Mouse (Mus musculus) neural tube, embryonic 15.5 days (tissue): ENCODE measurements at regions not wholly inside any gene's neighbourhood (a gene's known extent, or its start where the extent isn't known, plus 50 kb on each side); places are given as distances from the start of the nearest gene placed in this dataset.
A peak's percentile ranks its signal among the peaks of the same experiment; 100 is the strongest.

Source experiments
- ATAC-seq: fragments of 200-750 bp; cut with Nextera tagmentation; 2 replicates; pipeline ENCODE4 v1.8.0; 2017; ENCODE audit warnings: mild to moderate bottlenecking, moderate TSS enrichment, moderate library complexity; ENCODE audit not compliant: low FRiP score
- H3K27ac ChIP-seq: fragments of 300-500 bp; sonication (generic); replicated peaks from 2 replicates; pipeline ENCODE4 v1.5.1; 2015; ENCODE audit warnings: mild to moderate bottlenecking, inconsistent platforms
- H3K27me3 ChIP-seq: fragments of 300-500 bp; sonication (generic); replicated peaks from 2 replicates; pipeline ENCODE4 v1.6.1; 2015; ENCODE audit warnings: inconsistent platforms
- H3K36me3 ChIP-seq: fragments of 300-500 bp; sonication (generic); 2 replicates; pipeline ENCODE4 v1.6.1; 2015; ENCODE audit warnings: inconsistent platforms
- H3K4me1 ChIP-seq: fragments of 300-500 bp; sonication (generic); 2 replicates; pipeline ENCODE4 v1.6.1; 2015; ENCODE audit warnings: inconsistent platforms
- H3K4me2 ChIP-seq: fragments of 300-500 bp; sonication (generic); 2 replicates; pipeline ENCODE4 v1.6.1; 2015; ENCODE audit warnings: inconsistent platforms, mild to moderate bottlenecking, moderate library complexity
- H3K4me3 ChIP-seq: fragments of 300-500 bp; sonication (generic); replicated peaks from 2 replicates; pipeline ENCODE4 v1.5.1; 2015; ENCODE audit warnings: mild to moderate bottlenecking, inconsistent platforms
- H3K9ac ChIP-seq: fragments of 300-500 bp; sonication (generic); replicated peaks from 2 replicates; pipeline ENCODE4 v1.6.1; 2015; ENCODE audit warnings: mild to moderate bottlenecking, inconsistent platforms
- H3K9me3 ChIP-seq: fragments of 300-500 bp; sonication (generic); replicated peaks from 2 replicates; pipeline ENCODE4 v1.6.1; 2016; ENCODE audit warnings: inconsistent platforms
- WGBS: fragments of 180-500 bp; shearing (Covaris S2); methylation state at CpG from one replicate; pipeline ENCODE4 v1.1.7; 2015; ENCODE audit warnings: mixed read lengths; 5-methylcytosine and 5-hydroxymethylcytosine counted together

DNA sequence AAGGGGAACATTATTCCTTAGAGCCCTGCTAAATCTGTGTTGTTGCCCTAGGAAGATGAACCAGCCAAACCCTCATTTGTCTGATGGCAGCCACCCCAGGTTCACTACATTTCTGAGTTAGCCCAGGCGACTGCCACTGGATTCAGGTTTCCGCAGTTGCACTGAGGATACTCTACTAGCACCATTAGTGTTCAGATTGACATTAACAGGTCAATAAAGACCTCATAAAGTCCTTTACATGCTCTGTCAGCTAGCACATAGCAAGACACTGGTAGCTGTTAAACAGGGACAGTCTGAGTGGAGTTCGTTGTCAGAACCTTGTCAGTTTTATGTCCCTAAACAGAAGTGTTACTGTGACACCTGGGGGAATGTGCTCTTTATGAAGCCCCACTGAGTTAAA, 345.1 kb downstream of the Stim2 start:
- Histone ChIP-seq H3K4me3 (no peak overlapping the region), H3K4me2 (no peak overlapping the region), H3K4me1 (no peaks in the 10 kb centered on the region), H3K9me3 (no peaks in the 10 kb centered on the region), H3K27me3 (no peaks in the 10 kb centered on the region), H3K36me3 (no peaks in the 10 kb centered on the region), H3K9ac (no peak overlapping the region), H3K27ac (no peak overlapping the region)
- WGBS, result 47% methylated on average over 3 of the region's 3 CpGs
- ATAC-seq, result no peak

DNA sequence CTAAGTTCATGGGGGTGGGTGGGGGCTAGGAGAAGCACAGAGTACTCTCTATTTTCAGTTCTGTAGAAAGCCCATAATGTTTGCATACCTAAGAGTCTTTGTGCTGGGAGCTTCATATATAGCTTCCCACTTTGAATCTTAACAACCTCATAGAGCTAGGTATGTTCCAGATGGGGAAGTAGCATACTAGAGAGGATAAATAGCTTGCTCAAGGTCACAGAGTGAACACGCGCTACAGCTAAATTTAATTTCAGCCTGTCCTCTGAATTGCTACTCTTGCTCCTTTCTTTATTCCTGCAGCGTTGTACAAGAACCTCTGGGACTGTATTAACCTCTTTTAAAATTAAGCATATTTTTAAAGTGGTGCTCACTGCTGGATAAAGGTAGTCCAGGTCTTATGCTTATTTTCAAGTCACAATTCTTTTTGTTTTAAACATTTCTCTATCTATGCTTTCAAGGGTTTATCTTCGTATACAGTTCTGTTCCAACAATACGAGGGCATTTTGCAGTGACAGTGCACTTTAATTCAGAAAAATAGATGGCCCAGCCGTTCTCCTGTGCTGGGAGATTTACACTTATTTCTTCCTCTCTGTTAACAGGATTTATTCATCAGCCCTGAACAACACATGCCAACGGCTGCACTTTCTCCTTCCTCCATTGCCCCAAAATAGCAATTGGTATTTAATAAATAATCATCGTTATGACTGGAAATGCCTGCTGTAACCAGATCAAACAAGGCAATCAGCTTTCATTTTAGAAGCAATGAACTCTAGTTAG, 350.7 kb downstream of the Stim2 start:
- Histone ChIP-seq H3K9ac (no peak overlapping the region), H3K27me3 (no peaks in the 10 kb centered on the region), H3K4me1 (peaks cover 10% of the 10 kb centered on the region), H3K36me3 (no peaks in the 10 kb centered on the region), H3K4me3 (no peak overlapping the region), H3K4me2 (no peak overlapping the region), H3K27ac (peak overlapping the region; percentile 56), H3K9me3 (no peaks in the 10 kb centered on the region)
- peak; percentile 66; the same call in 1 of the 2 replicates for ATAC-seq
- WGBS, result 42% methylated on average over 8 of the region's 8 CpGs

DNA sequence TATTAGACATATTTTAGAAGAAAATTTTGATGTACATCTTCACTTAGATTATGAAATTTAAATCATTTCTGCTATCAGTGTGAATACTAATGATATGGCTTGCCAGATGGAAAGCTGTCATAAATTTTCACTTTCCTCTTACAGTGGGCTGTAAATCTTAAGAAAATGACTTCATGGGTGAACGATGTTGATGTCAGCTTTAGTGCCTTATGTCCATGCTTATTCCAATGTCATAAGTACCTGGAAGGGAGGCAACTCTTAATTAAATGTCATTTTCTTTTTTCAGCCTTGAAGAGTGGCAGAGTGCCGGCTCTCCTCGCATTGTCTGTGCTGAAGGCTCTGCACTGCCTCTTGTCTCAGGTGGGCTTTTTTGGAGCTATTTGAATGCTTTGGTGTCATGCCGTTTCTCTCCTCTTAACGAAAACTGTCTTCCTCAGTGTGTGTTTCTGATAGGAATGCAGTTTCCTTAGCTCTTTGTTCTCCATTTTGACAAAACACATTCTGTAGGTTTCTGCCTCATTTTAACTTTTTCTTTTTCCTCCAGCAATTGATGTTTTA, 351.6 kb downstream of the Stim2 start:
- no peak overlapping the region for H3K9ac ChIP-seq
- peaks cover 10% of the 10 kb centered on the region for H3K4me1 ChIP-seq
- 32% methylated on average over 5 of the region's 5 CpGs for WGBS
- no peaks in the 10 kb centered on the region for H3K36me3 ChIP-seq
- no peaks in the 10 kb centered on the region for H3K27me3 ChIP-seq
- H3K27ac ChIP-seq, result peak overlapping the region; percentile 41; the same call in 1 of the 2 replicates
- H3K4me3 ChIP-seq, result no peak overlapping the region
- no peaks in the 10 kb centered on the region for H3K9me3 ChIP-seq
- peak; percentile 49; the same call in 1 of the 2 replicates for ATAC-seq
- no peak overlapping the region for H3K4me2 ChIP-seq

DNA sequence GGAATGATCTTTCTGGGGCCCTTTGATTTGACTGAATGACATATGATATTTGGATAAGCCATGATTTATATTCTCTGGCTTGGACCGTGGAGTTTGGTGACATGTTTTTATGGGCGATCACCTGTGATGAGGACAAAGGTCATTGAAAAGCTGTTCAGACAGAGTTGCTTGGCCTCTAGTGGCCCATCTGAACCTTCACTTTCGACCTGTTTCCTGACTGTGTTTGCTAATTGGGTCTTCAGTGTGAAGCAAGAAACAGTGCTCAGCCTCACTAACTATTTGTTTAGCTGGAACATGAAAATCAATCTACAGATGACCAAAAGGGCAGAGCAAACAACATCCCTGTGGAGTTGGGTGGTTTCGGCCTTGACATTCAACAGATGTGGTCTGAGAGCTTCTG, 357.8 kb downstream of the Stim2 start:
- Histone ChIP-seq H3K4me2 (no peak overlapping the region), H3K9me3 (no peaks in the 10 kb centered on the region), H3K27me3 (no peaks in the 10 kb centered on the region), H3K4me3 (no peak overlapping the region), H3K9ac (no peak overlapping the region), H3K27ac (no peak overlapping the region), H3K4me1 (peaks cover 8% of the 10 kb centered on the region; the same call in 1 of the 2 replicates), H3K36me3 (no peaks in the 10 kb centered on the region)
- 77% methylated on average over 4 of the region's 4 CpGs for WGBS
- ATAC-seq, result no peak

DNA sequence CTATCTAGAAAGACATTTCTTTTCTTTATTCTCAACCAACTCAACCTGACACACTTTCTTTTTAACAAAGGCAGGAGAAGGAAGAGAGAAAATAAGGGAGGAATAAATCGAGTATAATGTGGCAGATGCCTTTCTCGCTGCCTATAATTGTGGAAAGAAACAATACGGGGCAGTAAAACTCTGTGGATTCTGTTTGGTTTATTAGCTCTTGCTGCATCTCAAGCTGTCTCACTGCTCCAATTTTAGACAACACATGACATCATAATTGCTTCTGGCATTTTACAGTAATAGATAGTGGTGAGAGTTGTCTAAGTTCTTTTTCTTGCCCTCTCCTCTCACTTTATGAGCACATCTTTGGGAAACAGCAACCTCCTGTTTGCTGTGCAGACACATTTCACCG, 359.2 kb downstream of the Stim2 start:
- Histone ChIP-seq H3K4me3 (no peak overlapping the region), H3K9ac (no peak overlapping the region), H3K27me3 (no peaks in the 10 kb centered on the region), H3K36me3 (no peaks in the 10 kb centered on the region), H3K4me1 (peaks cover 8% of the 10 kb centered on the region; the same call in 1 of the 2 replicates), H3K4me2 (no peak overlapping the region), H3K27ac (no peak overlapping the region), H3K9me3 (no peaks in the 10 kb centered on the region)
- ATAC-seq, result no peak
- WGBS, result 27% methylated on average over 4 of the region's 4 CpGs

DNA sequence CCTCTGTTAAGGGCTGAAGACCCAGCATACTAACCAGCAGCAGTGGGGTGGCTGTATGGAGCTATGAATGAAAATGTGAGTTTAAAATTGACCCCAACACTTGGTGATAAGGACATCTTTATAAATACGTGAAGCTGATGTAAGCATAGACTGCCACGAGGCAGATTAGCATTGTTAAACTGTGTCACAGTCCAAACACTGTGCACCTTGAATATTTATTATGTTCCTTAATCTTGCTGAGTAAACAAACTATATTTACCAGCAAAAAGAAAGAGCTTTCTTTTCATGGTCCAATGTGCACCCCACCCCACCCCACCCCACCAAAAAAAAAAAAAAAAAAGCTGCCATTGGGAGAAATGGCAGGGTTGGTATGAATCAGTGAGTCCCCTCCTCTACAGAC, 359.9 kb downstream of the Stim2 start:
- no peak for ATAC-seq
- no peak overlapping the region for H3K27ac ChIP-seq
- H3K4me1 ChIP-seq, result peaks cover 8% of the 10 kb centered on the region; the same call in 1 of the 2 replicates
- 57% methylated on average over 2 of the region's 2 CpGs for WGBS
- no peak overlapping the region for H3K9ac ChIP-seq
- no peaks in the 10 kb centered on the region for H3K9me3 ChIP-seq
- no peak overlapping the region for H3K4me2 ChIP-seq
- no peaks in the 10 kb centered on the region for H3K27me3 ChIP-seq
- no peaks in the 10 kb centered on the region for H3K36me3 ChIP-seq
- no peak overlapping the region for H3K4me3 ChIP-seq
